20 mouse cellular contexts compared by ENCODE assay signal in genomic region chr12:31824831-31825230, GRCm38 (mm10).
DNase-seq lines count a peak whose midpoint lies in the region; ATAC-seq lines count a peak whose summit lies in the region.
"Had no signal": no experiment of that assay in that cellular context is flagged by ENCODE, and none has a peak within 500 bp of the region (broad histone marks: within the 10 kb centered on the region; RNA-seq: fewer than 3 reads in every experiment).

No protein-coding gene starts in this region.

- no peak for ATAC-seq in hindbrain, embryonic 14.5 days (ENCODE audit: low FRiP score)
- no peak for ATAC-seq in hindbrain, embryonic 13.5 days (ENCODE audit: low FRiP score)
- ATAC-seq: forebrain, embryonic 16.5 days; hindbrain, postnatal 0 days had no signal

- peaks cover 6% of the 10 kb centered on the region; the same call in 1 of the 2 replicates for H3K36me3 ChIP-seq in hindbrain, embryonic 14.5 days (replicated peaks; ENCODE audit: control insufficient read depth, insufficient read depth)
- peaks cover 2% of the 10 kb centered on the region; the same call in 1 of the 2 replicates for H3K36me3 ChIP-seq in hindbrain, embryonic 13.5 days
- 0 out of 2 replicates have a peak, but pooled peaks cover 3% of the 10 kb centered on the region for H3K36me3 ChIP-seq in midbrain, embryonic 10.5 days
- H3K36me3 ChIP-seq: stomach, embryonic 15.5 days had no signal

- H3K27ac ChIP-seq in hindbrain, embryonic 14.5 days = no peak overlapping the region
- no peak overlapping the region for H3K27ac ChIP-seq in hindbrain, embryonic 13.5 days
- H3K27ac ChIP-seq in midbrain, embryonic 10.5 days (replicated peaks) = no peak overlapping the region
- H3K27ac ChIP-seq: hindbrain, postnatal 0 days; stomach, embryonic 15.5 days had no signal

- 68% methylated on average over 5 of the region's 5 CpGs for WGBS in hindbrain, embryonic 14.5 days
- WGBS in hindbrain, embryonic 13.5 days = 75% methylated on average over 5 of the region's 5 CpGs
- 81% methylated on average over 5 of the region's 5 CpGs for WGBS in midbrain, embryonic 10.5 days

- no peaks in the 10 kb centered on the region for H3K9me3 ChIP-seq in hindbrain, embryonic 14.5 days (ENCODE audit: control insufficient read depth, low read length)
- H3K9me3 ChIP-seq in hindbrain, embryonic 13.5 days = no peaks in the 10 kb centered on the region
- no peaks in the 10 kb centered on the region for H3K9me3 ChIP-seq in midbrain, embryonic 10.5 days (replicated peaks)
- H3K9me3 ChIP-seq: stomach, embryonic 15.5 days had no signal

- no peaks in the 10 kb centered on the region for H3K27me3 ChIP-seq in hindbrain, embryonic 14.5 days (ENCODE audit: control insufficient read depth, insufficient read depth, low read length)
- no peaks in the 10 kb centered on the region for H3K27me3 ChIP-seq in hindbrain, embryonic 13.5 days
- H3K27me3 ChIP-seq in midbrain, embryonic 10.5 days (ENCODE audit: low read depth, poor library complexity, severe bottlenecking) = no peaks in the 10 kb centered on the region
- H3K27me3 ChIP-seq: stomach, embryonic 15.5 days had no signal

- no peak overlapping the region for H3K4me2 ChIP-seq in hindbrain, embryonic 14.5 days (replicated peaks)
- H3K4me2 ChIP-seq in hindbrain, embryonic 13.5 days = no peak overlapping the region
- H3K4me2 ChIP-seq: liver, embryonic 11.5 days; midbrain, embryonic 11.5 days; stomach, embryonic 15.5 days had no signal

- no peaks in the 10 kb centered on the region for H3K4me1 ChIP-seq in hindbrain, embryonic 14.5 days (replicated peaks; ENCODE audit: control insufficient read depth, insufficient read depth, low read length)
- peaks cover 2% of the 10 kb centered on the region; the same call in 1 of the 2 replicates for H3K4me1 ChIP-seq in hindbrain, embryonic 13.5 days (replicated peaks)
- H3K4me1 ChIP-seq in midbrain, embryonic 10.5 days = peaks cover 5% of the 10 kb centered on the region; the same call in 1 of the 2 replicates
- H3K4me1 ChIP-seq: stomach, embryonic 15.5 days had no signal

- no peak overlapping the region for H3K4me3 ChIP-seq in hindbrain, embryonic 14.5 days (replicated peaks; ENCODE audit: low read length)
- no peak overlapping the region for H3K4me3 ChIP-seq in hindbrain, embryonic 13.5 days
- no peak overlapping the region for H3K4me3 ChIP-seq in midbrain, embryonic 10.5 days
- H3K4me3 ChIP-seq: stomach, embryonic 15.5 days had no signal

- DNase-seq in adrenal gland, postnatal 10 days = peak; percentile 6
- DNase-seq in adrenal gland, adult (ENCODE audit: inconsistent age in 2 of 2, low spot score in 1 of 2) = no peak
- peak; percentile 29 for DNase-seq in hindbrain, embryonic 14.5 days (ENCODE audit: low spot score)
- peak; percentile 66 for DNase-seq in cerebellum, adult 11-12 months
- peak; percentile 69 to 75 for DNase-seq in cerebellum, postnatal 25 days
- DNase-seq in neural tube, embryonic 10.5 days (ENCODE audit: extremely low spot score, low spot score) = no peak
- DNase-seq in midbrain, embryonic 10.5 days (ENCODE audit: low spot score) = no peak
- DNase-seq: adrenal gland, adult 8-10 months; kidney, adult 11 months; kidney, postnatal 14 days; lung, adult 2 months; lung, postnatal 36 days; right cerebral cortex, postnatal 14 days; thymus, adult 2 months had no signal

- no peak overlapping the region for H3K9ac ChIP-seq in hindbrain, embryonic 14.5 days
- H3K9ac ChIP-seq in hindbrain, embryonic 13.5 days = no peak overlapping the region
- H3K9ac ChIP-seq: stomach, embryonic 15.5 days had no signal

Comparison
In these comparisons a context has a peak if more than half of its experiments do, and no peak if none do; other contexts are left out.
1. DNase-seq: peak in adrenal gland, postnatal 10 days (single experiment), hindbrain, embryonic 14.5 days (single experiment), cerebellum, adult 11-12 months (single experiment) and cerebellum, postnatal 25 days (2 of 2); none in adrenal gland, adult (0 of 2), neural tube, embryonic 10.5 days (single experiment) and midbrain, embryonic 10.5 days (single experiment).